Mouse (Mus musculus) neural tube, embryonic 15.5 days (tissue): ENCODE measurements around the gene Slc35a2. TPM values are rescaled to one million over a fixed set of nuclear protein-coding genes. Genes with fewer than 3 reads are reported as not detected.

ENCODE experiments used
- ATAC-seq: fragments of 200-750 bp; cut with Nextera tagmentation; 2 replicates; pipeline ENCODE4 v1.8.0; 2017; ENCODE audit warnings: mild to moderate bottlenecking, moderate TSS enrichment, moderate library complexity; ENCODE audit not compliant: low FRiP score
- H3K27ac ChIP-seq: fragments of 300-500 bp; sonication (generic); replicated peaks from 2 replicates; pipeline ENCODE4 v1.5.1; 2015; ENCODE audit warnings: mild to moderate bottlenecking, inconsistent platforms
- H3K27me3 ChIP-seq: fragments of 300-500 bp; sonication (generic); replicated peaks from 2 replicates; pipeline ENCODE4 v1.6.1; 2015; ENCODE audit warnings: inconsistent platforms
- H3K36me3 ChIP-seq: fragments of 300-500 bp; sonication (generic); 2 replicates; pipeline ENCODE4 v1.6.1; 2015; ENCODE audit warnings: inconsistent platforms
- H3K4me1 ChIP-seq: fragments of 300-500 bp; sonication (generic); 2 replicates; pipeline ENCODE4 v1.6.1; 2015; ENCODE audit warnings: inconsistent platforms
- H3K4me2 ChIP-seq: fragments of 300-500 bp; sonication (generic); 2 replicates; pipeline ENCODE4 v1.6.1; 2015; ENCODE audit warnings: inconsistent platforms, mild to moderate bottlenecking, moderate library complexity
- H3K4me3 ChIP-seq: fragments of 300-500 bp; sonication (generic); replicated peaks from 2 replicates; pipeline ENCODE4 v1.5.1; 2015; ENCODE audit warnings: mild to moderate bottlenecking, inconsistent platforms
- H3K9ac ChIP-seq: fragments of 300-500 bp; sonication (generic); replicated peaks from 2 replicates; pipeline ENCODE4 v1.6.1; 2015; ENCODE audit warnings: mild to moderate bottlenecking, inconsistent platforms
- H3K9me3 ChIP-seq: fragments of 300-500 bp; sonication (generic); replicated peaks from 2 replicates; pipeline ENCODE4 v1.6.1; 2016; ENCODE audit warnings: inconsistent platforms
- WGBS: fragments of 180-500 bp; shearing (Covaris S2); methylation state at CpG from one replicate; pipeline ENCODE4 v1.1.7; 2015; ENCODE audit warnings: mixed read lengths; 5-methylcytosine and 5-hydroxymethylcytosine counted together
- polyA plus RNA-seq: library from polyadenylated mRNA; unstranded; fragments of >200 nt; fragmentation: Nextera tagmentation; extraction: Ambion mirVana; gene quantifications from 2 replicates; pipeline ENCODE4 v1.2.1, GENCODE M21; 2015

Slc35a2 gene
- polyA plus RNA-seq, result 46.9 and 47.3 TPM in 2 replicates

GRCm38 (mm10) chrX:7883841-7884567 is at the start of gene Slc35a2:
Gene Slc35a2, plus strand, starts transcription at chrX:7884028.
- WGBS, result 16% methylated on average over 49 of the region's 49 CpGs

GRCm38 (mm10) chrX:7837146-7837545 is 46.7 kb upstream of the Slc35a2 start:
- no peaks in the 10 kb centered on the region for H3K27me3 ChIP-seq
- H3K4me2 ChIP-seq, result no peak overlapping the region
- H3K4me1 ChIP-seq, result no peaks in the 10 kb centered on the region
- no peaks in the 10 kb centered on the region for H3K36me3 ChIP-seq
- no peak overlapping the region for H3K27ac ChIP-seq
- H3K4me3 ChIP-seq, result no peak overlapping the region
- H3K9ac ChIP-seq, result no peak overlapping the region
- no peak for ATAC-seq
- H3K9me3 ChIP-seq, result no peaks in the 10 kb centered on the region
- WGBS, result 82% methylated on average over 1 of the region's 1 CpGs

More at GRCm38 (mm10) chrX:7883841-7884567, at the start of gene Slc35a2:
- Histone ChIP-seq H3K4me1 (peaks cover 16% of the 10 kb centered on the region), H3K27me3 (no peaks in the 10 kb centered on the region), H3K36me3 (peaks cover 8% of the 10 kb centered on the region; the same call in 1 of the 2 replicates), H3K4me3 (peak within 1 kb of the TSS; percentile 56), H3K9me3 (no peaks in the 10 kb centered on the region), H3K9ac (peak within 1 kb of the TSS; percentile 47), H3K4me2 (peak within 1 kb of the TSS; percentile 59), H3K27ac (peak within 1 kb of the TSS; percentile 88)
- peak; percentile 90 for ATAC-seq

- H3K27ac ChIP-seq, result peak overlapping the region; percentile 68; the same call in 1 of the 2 replicates
- no peaks in the 10 kb centered on the region for H3K9me3 ChIP-seq
- no peak for ATAC-seq
- peaks cover 29% of the 10 kb centered on the region for H3K4me1 ChIP-seq
- no peak overlapping the region for H3K9ac ChIP-seq
- 27% methylated on average over 7 of the region's 7 CpGs for WGBS
- H3K4me3 ChIP-seq, result peak overlapping the region; percentile 65
- H3K36me3 ChIP-seq, result no peaks in the 10 kb centered on the region
- no peaks in the 10 kb centered on the region for H3K27me3 ChIP-seq
- peak overlapping the region; percentile 51 for H3K4me2 ChIP-seq
These were observed 43.0 kb upstream of the Slc35a2 start for GRCm38 (mm10) chrX:7840842-7841162.

- peak within 1 kb of the TSS; percentile 92 for H3K27ac ChIP-seq
- peak within 1 kb of the TSS; percentile 72 for H3K9ac ChIP-seq
- WGBS, result 18% methylated on average over 63 of the region's 74 CpGs
- H3K27me3 ChIP-seq, result no peaks in the 10 kb centered on the region
- peak within 1 kb of the TSS; percentile 66 for H3K4me2 ChIP-seq
- H3K4me3 ChIP-seq, result peak within 1 kb of the TSS; percentile 65
- H3K4me1 ChIP-seq, result peaks cover 29% of the 10 kb centered on the region
- H3K9me3 ChIP-seq, result no peaks in the 10 kb centered on the region
- ATAC-seq, result peak; percentile 98
- no peaks in the 10 kb centered on the region for H3K36me3 ChIP-seq
These were observed 42.4 kb upstream of the Slc35a2 start, which contains the start of gene Otud5 for GRCm38 (mm10) chrX:7841163-7842162. Gene Otud5, plus strand, starts transcription at chrX:7841364.

- Histone ChIP-seq H3K9ac (peak overlapping the region; percentile 72), H3K4me3 (peak overlapping the region; percentile 65), H3K27me3 (no peaks in the 10 kb centered on the region), H3K36me3 (no peaks in the 10 kb centered on the region), H3K27ac (peak overlapping the region; percentile 92), H3K9me3 (no peaks in the 10 kb centered on the region), H3K4me2 (peak overlapping the region; percentile 66), H3K4me1 (peaks cover 29% of the 10 kb centered on the region)
- WGBS, result 21% methylated on average over 40 of the region's 42 CpGs
- ATAC-seq, result no peak
These were observed 41.5 kb upstream of the Slc35a2 start for GRCm38 (mm10) chrX:7842318-7842717.

- Histone ChIP-seq H3K4me3 (no peak overlapping the region), H3K9me3 (no peaks in the 10 kb centered on the region), H3K4me1 (peaks cover 27% of the 10 kb centered on the region), H3K4me2 (no peak overlapping the region), H3K27me3 (no peaks in the 10 kb centered on the region), H3K36me3 (no peaks in the 10 kb centered on the region), H3K9ac (no peak overlapping the region), H3K27ac (no peak overlapping the region)
- 61% methylated on average over 2 of the region's 2 CpGs for WGBS
- ATAC-seq, result no peak; the same call in 1 of the 2 replicates
These were observed 36.0 kb upstream of the Slc35a2 start for GRCm38 (mm10) chrX:7847845-7848244.

- Histone ChIP-seq H3K4me2 (no peak overlapping the region), H3K4me3 (no peak overlapping the region), H3K4me1 (no peaks in the 10 kb centered on the region), H3K9ac (no peak overlapping the region), H3K27ac (no peak overlapping the region), H3K27me3 (no peaks in the 10 kb centered on the region), H3K36me3 (no peaks in the 10 kb centered on the region), H3K9me3 (no peaks in the 10 kb centered on the region)
- WGBS, result 49% methylated on average over 2 of the region's 2 CpGs
- no peak for ATAC-seq
These were observed 29.2 kb upstream of the Slc35a2 start for GRCm38 (mm10) chrX:7854578-7854977.

GRCm38 (mm10) chrX:7859191-7859753 is 24.6 kb upstream of the Slc35a2 start:
- H3K4me2 ChIP-seq, result no peak overlapping the region
- 86% methylated on average over 3 of the region's 3 CpGs for WGBS
- H3K27me3 ChIP-seq, result no peaks in the 10 kb centered on the region
- ATAC-seq, result no peak
- no peak overlapping the region for H3K9ac ChIP-seq
- H3K4me3 ChIP-seq, result no peak overlapping the region
- H3K4me1 ChIP-seq, result no peaks in the 10 kb centered on the region
- no peaks in the 10 kb centered on the region for H3K36me3 ChIP-seq
- H3K27ac ChIP-seq, result no peak overlapping the region
- no peaks in the 10 kb centered on the region for H3K9me3 ChIP-seq

- H3K36me3 ChIP-seq, result 0 out of 2 replicates have a peak, but pooled peaks cover 3% of the 10 kb centered on the region
- 89% methylated on average over 1 of the region's 1 CpGs for WGBS
- H3K4me2 ChIP-seq, result no peak overlapping the region
- no peak overlapping the region for H3K4me3 ChIP-seq
- ATAC-seq, result no peak
- H3K9me3 ChIP-seq, result no peaks in the 10 kb centered on the region
- no peaks in the 10 kb centered on the region for H3K27me3 ChIP-seq
- H3K4me1 ChIP-seq, result no peaks in the 10 kb centered on the region
- H3K9ac ChIP-seq, result no peak overlapping the region
- H3K27ac ChIP-seq, result no peak overlapping the region
These were observed 20.6 kb upstream of the Slc35a2 start for GRCm38 (mm10) chrX:7863181-7863580.

- no peak overlapping the region for H3K4me3 ChIP-seq
- H3K27me3 ChIP-seq, result no peaks in the 10 kb centered on the region
- ATAC-seq, result no peak
- 0 out of 2 replicates have a peak, but pooled peaks cover 7% of the 10 kb centered on the region for H3K36me3 ChIP-seq
- no peak overlapping the region for H3K27ac ChIP-seq
- 76% methylated on average over 3 of the region's 3 CpGs for WGBS
- no peak overlapping the region for H3K9ac ChIP-seq
- no peaks in the 10 kb centered on the region for H3K4me1 ChIP-seq
- H3K4me2 ChIP-seq, result no peak overlapping the region
- no peaks in the 10 kb centered on the region for H3K9me3 ChIP-seq
These were observed 19.3 kb upstream of the Slc35a2 start for GRCm38 (mm10) chrX:7864551-7864950.

- Histone ChIP-seq H3K9me3 (no peaks in the 10 kb centered on the region), H3K36me3 (0 out of 2 replicates have a peak, but pooled peaks cover 7% of the 10 kb centered on the region), H3K4me2 (no peak overlapping the region), H3K27ac (no peak overlapping the region), H3K4me1 (no peaks in the 10 kb centered on the region), H3K9ac (no peak overlapping the region), H3K4me3 (no peak overlapping the region), H3K27me3 (no peaks in the 10 kb centered on the region)
- ATAC-seq, result no peak
- WGBS, result 69% methylated on average over 2 of the region's 2 CpGs
These were observed 18.5 kb upstream of the Slc35a2 start for GRCm38 (mm10) chrX:7865343-7865742.
